Mouse (Mus musculus) midbrain, embryonic 14.5 days (tissue): ENCODE measurements around the gene Sox6. TPM values are rescaled to one million over a fixed set of nuclear protein-coding genes. Genes with fewer than 3 reads are reported as not detected.
A peak's percentile ranks its signal among the peaks of the same experiment; 100 is the strongest.

Experiments
- ATAC-seq: fragments of 200-750 bp; cut with Nextera tagmentation; 2 replicates; pipeline ENCODE4 v1.8.0; 2017; ENCODE audit warnings: moderate number of reproducible peaks, moderate library complexity; ENCODE audit not compliant: low FRiP score, low TSS enrichment
- DNase-seq: peaks from one replicate; pipeline ENCODE4 v3.0.0-alpha.2; 2015
- H3K27ac ChIP-seq: fragments of 300-500 bp; sonication (generic); replicated peaks from 2 replicates; pipeline ENCODE4 v1.5.1; 2014; ENCODE audit warnings: mild to moderate bottlenecking, low read depth, low read length, moderate library complexity
- H3K27me3 ChIP-seq: fragments of 300-500 bp; sonication (generic); 2 replicates; pipeline ENCODE4 v1.6.1; 2014; ENCODE audit warnings: low read length, control low read depth, mixed read lengths; ENCODE audit not compliant: control insufficient read depth, insufficient read depth
- H3K36me3 ChIP-seq: fragments of 300-500 bp; sonication (generic); 2 replicates; pipeline ENCODE4 v1.6.1; 2014; ENCODE audit warnings: low read length, control low read depth; ENCODE audit not compliant: control insufficient read depth, insufficient read depth
- H3K4me1 ChIP-seq: fragments of 300-500 bp; sonication (generic); 2 replicates; pipeline ENCODE4 v1.6.1; 2014; ENCODE audit warnings: mild to moderate bottlenecking, antibody characterized with exemption, low read length, control low read depth; ENCODE audit not compliant: control insufficient read depth, insufficient read depth
- H3K4me2 ChIP-seq: fragments of 300-500 bp; sonication (generic); 2 replicates; pipeline ENCODE4 v1.6.1; 2014; ENCODE audit warnings: mild to moderate bottlenecking, low read length, moderate library complexity
- H3K4me3 ChIP-seq: fragments of 300-500 bp; sonication (generic); replicated peaks from 2 replicates; pipeline ENCODE4 v1.5.1; 2014; ENCODE audit warnings: low read depth, low read length
- H3K9ac ChIP-seq: fragments of 300-500 bp; sonication (generic); replicated peaks from 2 replicates; pipeline ENCODE4 v1.6.1; 2014; ENCODE audit warnings: mild to moderate bottlenecking, low read length, moderate library complexity
- H3K9me3 ChIP-seq: fragments of 300-500 bp; sonication (generic); 2 replicates; pipeline ENCODE4 v1.6.1; 2016; ENCODE audit warnings: low read length, control low read depth, mixed read lengths; ENCODE audit not compliant: control insufficient read depth
- WGBS: fragments of 180-500 bp; shearing (Covaris S2); extraction: QIAGEN DNeasy Blood & Tissue Kit; methylation state at CpG from one replicate; pipeline ENCODE4 v1.1.7; 2014; 5-methylcytosine and 5-hydroxymethylcytosine counted together
- polyA plus RNA-seq: library from polyadenylated mRNA; unstranded; fragments of >200 nt; fragmentation: Nextera tagmentation; extraction: Ambion mirVana; gene quantifications from 2 replicates; pipeline ENCODE4 v1.2.1, GENCODE M21; 2014

Sox6 gene
- polyA plus RNA-seq, 1 experiment from 2014 or later, result 52.1 TPM

- Histone ChIP-seq H3K27me3 (no peaks in the 10 kb centered on the region; the same call in 1 of the 2 replicates), H3K9me3 (no peaks in the 10 kb centered on the region), H3K27ac (peak overlapping the region; percentile 45; the same call in 1 of the 2 replicates), H3K4me2 (peak overlapping the region; percentile 98), H3K36me3 (no peaks in the 10 kb centered on the region), H3K4me1 (peaks cover 34% of the 10 kb centered on the region), H3K9ac (peak overlapping the region; percentile 29; the same call in 1 of the 2 replicates), H3K4me3 (peak overlapping the region; percentile 57)
- ATAC-seq (no peak), DNase-seq (peak; percentile 31)
- 31% methylated on average over 3 of the region's 3 CpGs for WGBS
Observed at GRCm38 (mm10) chr7:116029991-116030390, 8.6 kb downstream of the Sox6 start.

DNA sequence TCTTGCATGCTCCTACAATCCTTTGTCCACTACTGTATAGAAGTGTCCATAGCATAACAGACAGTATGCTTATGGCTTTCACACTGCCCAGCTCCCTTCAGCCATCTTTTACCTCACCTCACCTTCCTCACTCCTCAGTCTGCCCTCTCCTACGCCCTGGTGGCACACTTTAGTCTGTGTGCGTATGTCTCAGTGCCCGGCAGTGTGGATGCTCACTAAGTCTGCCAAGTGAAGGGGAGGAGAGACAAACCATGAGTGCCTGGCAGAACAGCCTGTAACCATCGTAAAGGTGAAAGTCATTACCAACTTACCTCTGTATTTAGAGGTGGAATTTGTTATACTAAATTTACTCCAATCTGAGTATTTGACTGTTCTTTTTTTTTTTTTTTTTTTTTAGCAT lies 35.9 kb downstream of the Sox6 start:
- Histone ChIP-seq H3K4me1 (no peaks in the 10 kb centered on the region), H3K4me3 (no peak overlapping the region), H3K27me3 (no peaks in the 10 kb centered on the region), H3K9ac (no peak overlapping the region), H3K4me2 (no peak overlapping the region), H3K27ac (no peak overlapping the region), H3K36me3 (no peaks in the 10 kb centered on the region), H3K9me3 (no peaks in the 10 kb centered on the region)
- 94% methylated on average over 4 of the region's 4 CpGs for WGBS
- no peak for DNase-seq
- no peak for ATAC-seq

DNA sequence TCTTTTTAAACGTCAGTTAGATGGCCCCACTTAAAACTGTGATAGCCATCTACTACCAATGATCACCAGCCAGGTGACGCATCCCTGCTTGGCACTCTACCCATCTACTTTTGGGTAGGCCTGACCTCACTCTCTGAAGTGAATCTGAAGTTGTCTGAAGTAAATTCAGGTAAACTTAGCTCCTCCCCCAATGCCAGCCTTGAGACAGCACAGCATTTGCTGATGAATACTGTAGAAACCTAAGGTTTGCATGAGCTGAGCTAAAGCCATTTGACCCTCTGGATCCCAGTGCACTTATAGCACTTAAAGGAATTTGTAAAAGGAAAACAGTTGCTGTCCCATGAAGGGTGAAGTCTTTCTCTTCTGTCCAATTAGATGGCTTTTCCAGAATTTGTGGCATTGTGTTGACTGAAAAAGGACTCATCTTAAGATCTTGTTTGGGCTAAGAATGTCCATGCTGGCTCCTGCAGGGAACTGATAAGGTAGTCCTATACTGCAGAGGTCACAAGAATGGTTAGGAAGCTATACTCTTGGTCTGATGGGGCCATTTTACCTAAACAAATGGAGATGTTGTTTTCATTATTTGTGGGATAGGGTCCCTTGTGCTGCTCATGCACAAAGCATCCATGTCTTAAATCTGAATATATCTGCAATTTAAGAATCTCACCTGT lies 50.4 kb downstream of the Sox6 start:
- Histone ChIP-seq H3K9me3 (no peaks in the 10 kb centered on the region), H3K4me2 (no peak overlapping the region), H3K9ac (no peak overlapping the region), H3K4me1 (no peaks in the 10 kb centered on the region), H3K27me3 (no peaks in the 10 kb centered on the region), H3K27ac (no peak overlapping the region), H3K4me3 (no peak overlapping the region), H3K36me3 (no peaks in the 10 kb centered on the region)
- 89% methylated on average over 2 of the region's 2 CpGs for WGBS
- no peak for ATAC-seq
- no peak for DNase-seq

GRCm38 (mm10) chr7:115985716-115986115 lies 52.9 kb downstream of the Sox6 start:
- Histone ChIP-seq H3K27ac (no peak overlapping the region), H3K27me3 (no peaks in the 10 kb centered on the region), H3K36me3 (no peaks in the 10 kb centered on the region), H3K4me2 (no peak overlapping the region), H3K4me1 (no peaks in the 10 kb centered on the region), H3K9me3 (no peaks in the 10 kb centered on the region), H3K4me3 (no peak overlapping the region), H3K9ac (no peak overlapping the region)
- ATAC-seq, result no peak
- 85% methylated on average over 6 of the region's 6 CpGs for whole genome bisulfite sequencing
- DNase-seq, result no peak

- Histone ChIP-seq H3K4me2 (no peak overlapping the region), H3K9me3 (no peaks in the 10 kb centered on the region), H3K4me1 (no peaks in the 10 kb centered on the region), H3K27ac (no peak overlapping the region), H3K9ac (no peak overlapping the region), H3K27me3 (no peaks in the 10 kb centered on the region), H3K36me3 (no peaks in the 10 kb centered on the region), H3K4me3 (no peak overlapping the region)
- ATAC-seq (no peak), DNase-seq (no peak)
- 94% methylated on average over 3 of the region's 3 CpGs for WGBS
Observed at GRCm38 (mm10) chr7:115984076-115984475, 54.5 kb downstream of the Sox6 start.

- no peak overlapping the region for H3K9ac ChIP-seq
- H3K4me1 ChIP-seq, result no peaks in the 10 kb centered on the region
- H3K9me3 ChIP-seq, result no peaks in the 10 kb centered on the region
- no peaks in the 10 kb centered on the region for H3K36me3 ChIP-seq
- H3K27me3 ChIP-seq, result no peaks in the 10 kb centered on the region
- WGBS, result 81% methylated on average over 5 of the region's 5 CpGs
- no peak overlapping the region for H3K4me3 ChIP-seq
- H3K4me2 ChIP-seq, result no peak overlapping the region
- no peak overlapping the region for H3K27ac ChIP-seq
- ATAC-seq (no peak), DNase-seq (no peak)
Observed at GRCm38 (mm10) chr7:115979813-115980512, 58.6 kb downstream of the Sox6 start.

GRCm38 (mm10) chr7:115974518-115974917 lies 64.1 kb downstream of the Sox6 start:
- Histone ChIP-seq H3K36me3 (no peaks in the 10 kb centered on the region), H3K4me3 (no peak overlapping the region), H3K9me3 (no peaks in the 10 kb centered on the region), H3K27ac (no peak overlapping the region), H3K9ac (no peak overlapping the region), H3K4me2 (no peak overlapping the region), H3K4me1 (no peaks in the 10 kb centered on the region), H3K27me3 (no peaks in the 10 kb centered on the region)
- no peak for DNase-seq
- 85% methylated on average over 2 of the region's 2 CpGs for WGBS
- no peak for ATAC-seq

- Histone ChIP-seq H3K4me2 (no peak overlapping the region), H3K4me3 (no peak overlapping the region), H3K9me3 (no peaks in the 10 kb centered on the region), H3K36me3 (no peaks in the 10 kb centered on the region), H3K27ac (no peak overlapping the region), H3K27me3 (no peaks in the 10 kb centered on the region), H3K4me1 (no peaks in the 10 kb centered on the region), H3K9ac (no peak overlapping the region)
- 93% methylated on average over 4 of the region's 4 CpGs for WGBS
- ATAC-seq (no peak), DNase-seq (no peak)
Observed at GRCm38 (mm10) chr7:115967186-115967585, 71.4 kb downstream of the Sox6 start.

GRCm38 (mm10) chr7:115966181-115966580 lies 72.4 kb downstream of the Sox6 start:
- Histone ChIP-seq H3K4me2 (no peak overlapping the region), H3K27ac (no peak overlapping the region), H3K27me3 (no peaks in the 10 kb centered on the region), H3K9ac (no peak overlapping the region), H3K9me3 (no peaks in the 10 kb centered on the region), H3K4me3 (no peak overlapping the region), H3K36me3 (no peaks in the 10 kb centered on the region), H3K4me1 (no peaks in the 10 kb centered on the region)
- ATAC-seq (no peak), DNase-seq (no peak)
- 54% methylated on average over 4 of the region's 4 CpGs for WGBS
